Mouse (Mus musculus): Measurements from ENCODE around the gene Fut8. TPM values are rescaled to one million over a fixed set of nuclear protein-coding genes. Genes with fewer than 3 reads are reported as not detected.

Gene Fut8
- polyA plus RNA-seq, 1 experiment from 2014 or later, result 28.0 TPM

GRCm38 (mm10) chr12:77292375-77293258 is 54.7 kb downstream of the Fut8 start:
- Histone ChIP-seq H3K27ac (no peak overlapping the region), H3K4me3 (no peak overlapping the region), H3K36me3 (no peaks in the 10 kb centered on the region), H3K4me2 (replicated peaks) (no peak overlapping the region), H3K9me3 (no peaks in the 10 kb centered on the region), H3K9ac (no peak overlapping the region), H3K27me3 (no peaks in the 10 kb centered on the region), H3K4me1 (0 out of 2 replicates have a peak, but pooled peaks cover 2% of the 10 kb centered on the region)
- WGBS, result 47% methylated on average over 4 of the region's 4 CpGs
- no peak for ATAC-seq (ENCODE audit: low FRiP score, low read depth)

- Histone ChIP-seq H3K4me2 (replicated peaks) (no peak overlapping the region), H3K27ac (no peak overlapping the region), H3K27me3 (no peaks in the 10 kb centered on the region), H3K36me3 (no peaks in the 10 kb centered on the region), H3K9ac (no peak overlapping the region), H3K9me3 (no peaks in the 10 kb centered on the region), H3K4me1 (no peaks in the 10 kb centered on the region), H3K4me3 (no peak overlapping the region)
- no peak for ATAC-seq (ENCODE audit: low FRiP score, low read depth)
- WGBS, result 84% methylated on average over 1 of the region's 1 CpGs
These were observed 58.2 kb downstream of the Fut8 start for GRCm38 (mm10) chr12:77296119-77296518.

- H3K9me3 ChIP-seq, result no peaks in the 10 kb centered on the region
- no peaks in the 10 kb centered on the region for H3K27me3 ChIP-seq
- no peak overlapping the region for H3K4me2 ChIP-seq (replicated peaks)
- H3K27ac ChIP-seq, result no peak overlapping the region
- 75% methylated on average over 4 of the region's 4 CpGs for WGBS
- ATAC-seq (ENCODE audit: low FRiP score, low read depth), result no peak
- no peaks in the 10 kb centered on the region for H3K4me1 ChIP-seq
- H3K4me3 ChIP-seq, result no peak overlapping the region
- no peak overlapping the region for H3K9ac ChIP-seq
- H3K36me3 ChIP-seq, result no peaks in the 10 kb centered on the region
These were observed 59.2 kb downstream of the Fut8 start for GRCm38 (mm10) chr12:77297114-77297513.

- no peak for ATAC-seq (ENCODE audit: low FRiP score, low read depth)
- Histone ChIP-seq H3K9ac (no peak overlapping the region), H3K27ac (no peak overlapping the region), H3K4me1 (no peaks in the 10 kb centered on the region), H3K9me3 (no peaks in the 10 kb centered on the region), H3K36me3 (no peaks in the 10 kb centered on the region), H3K27me3 (no peaks in the 10 kb centered on the region), H3K4me2 (replicated peaks) (no peak overlapping the region), H3K4me3 (no peak overlapping the region)
- 81% methylated on average over 2 of the region's 2 CpGs for WGBS
These were observed 59.9 kb downstream of the Fut8 start for GRCm38 (mm10) chr12:77297858-77298257.

GRCm38 (mm10) chr12:77302011-77302410 is 64.1 kb downstream of the Fut8 start:
- Histone ChIP-seq H3K36me3 (no peaks in the 10 kb centered on the region), H3K4me2 (replicated peaks) (no peak overlapping the region), H3K4me3 (no peak overlapping the region), H3K27me3 (no peaks in the 10 kb centered on the region), H3K9me3 (no peaks in the 10 kb centered on the region), H3K27ac (no peak overlapping the region), H3K4me1 (0 out of 2 replicates have a peak, but pooled peaks cover 3% of the 10 kb centered on the region), H3K9ac (no peak overlapping the region)
- no peak for ATAC-seq (ENCODE audit: low FRiP score, low read depth)
- 98% methylated on average over 1 of the region's 1 CpGs for WGBS

GRCm38 (mm10) chr12:77303367-77303766 is 65.4 kb downstream of the Fut8 start:
- ATAC-seq (ENCODE audit: low FRiP score, low read depth), result no peak

GRCm38 (mm10) chr12:77305502-77305901 is 67.6 kb downstream of the Fut8 start:
- Histone ChIP-seq H3K4me3 (no peak overlapping the region), H3K27ac (no peak overlapping the region), H3K27me3 (no peaks in the 10 kb centered on the region), H3K9ac (no peak overlapping the region), H3K4me1 (peaks cover 7% of the 10 kb centered on the region), H3K9me3 (no peaks in the 10 kb centered on the region), H3K36me3 (no peaks in the 10 kb centered on the region), H3K4me2 (replicated peaks) (no peak overlapping the region)
- ATAC-seq (ENCODE audit: low FRiP score, low read depth), result no peak
- 79% methylated on average over 3 of the region's 3 CpGs for WGBS

More at GRCm38 (mm10) chr12:77303367-77303766, 65.4 kb downstream of the Fut8 start:
- H3K4me3 ChIP-seq, result no peak overlapping the region
- peaks cover 7% of the 10 kb centered on the region for H3K4me1 ChIP-seq
- H3K9me3 ChIP-seq, result no peaks in the 10 kb centered on the region
- H3K27me3 ChIP-seq, result no peaks in the 10 kb centered on the region
- no peaks in the 10 kb centered on the region for H3K36me3 ChIP-seq
- H3K27ac ChIP-seq, result no peak overlapping the region
- H3K4me2 ChIP-seq (replicated peaks), result no peak overlapping the region
- no peak overlapping the region for H3K9ac ChIP-seq

GRCm38 (mm10) chr12:77306759-77307314 is 68.9 kb downstream of the Fut8 start:
- ATAC-seq (ENCODE audit: low FRiP score, low read depth), result no peak
- no peaks in the 10 kb centered on the region for H3K36me3 ChIP-seq
- WGBS, result 31% methylated on average over 3 of the region's 3 CpGs

GRCm38 (mm10) chr12:77309507-77309906 is 71.6 kb downstream of the Fut8 start:
- H3K9me3 ChIP-seq, result no peaks in the 10 kb centered on the region
- H3K27me3 ChIP-seq, result no peaks in the 10 kb centered on the region
- no peak for ATAC-seq (ENCODE audit: low FRiP score, low read depth)
- H3K4me3 ChIP-seq, result no peak overlapping the region
- peaks cover 7% of the 10 kb centered on the region for H3K4me1 ChIP-seq
- H3K36me3 ChIP-seq, result no peaks in the 10 kb centered on the region
- no peak overlapping the region for H3K9ac ChIP-seq
- H3K4me2 ChIP-seq (replicated peaks), result no peak overlapping the region
- H3K27ac ChIP-seq, result no peak overlapping the region

More at GRCm38 (mm10) chr12:77306759-77307314, 68.9 kb downstream of the Fut8 start:
- peaks cover 7% of the 10 kb centered on the region for H3K4me1 ChIP-seq
- no peak overlapping the region for H3K4me3 ChIP-seq
- H3K9ac ChIP-seq, result no peak overlapping the region
- H3K9me3 ChIP-seq, result no peaks in the 10 kb centered on the region
- H3K4me2 ChIP-seq (replicated peaks), result no peak overlapping the region
- no peaks in the 10 kb centered on the region for H3K27me3 ChIP-seq
- no peak overlapping the region for H3K27ac ChIP-seq

- H3K9me3 ChIP-seq, result no peaks in the 10 kb centered on the region
- H3K36me3 ChIP-seq, result no peaks in the 10 kb centered on the region
- H3K4me3 ChIP-seq, result no peak overlapping the region
- H3K4me1 ChIP-seq, result no peaks in the 10 kb centered on the region
- no peak overlapping the region for H3K27ac ChIP-seq
- H3K4me2 ChIP-seq (replicated peaks), result no peak overlapping the region
- no peak for ATAC-seq (ENCODE audit: low FRiP score, low read depth)
- H3K27me3 ChIP-seq, result no peaks in the 10 kb centered on the region
- H3K9ac ChIP-seq, result no peak overlapping the region
These were observed 75.6 kb downstream of the Fut8 start for GRCm38 (mm10) chr12:77313502-77313901.

GRCm38 (mm10) chr12:77324142-77324541 is 86.2 kb downstream of the Fut8 start:
- no peak for ATAC-seq (ENCODE audit: low FRiP score, low read depth)
- 65% methylated on average over 3 of the region's 3 CpGs for WGBS
- H3K4me3 ChIP-seq, result no peak overlapping the region
- no peak overlapping the region for H3K9ac ChIP-seq
- no peaks in the 10 kb centered on the region for H3K9me3 ChIP-seq
- no peaks in the 10 kb centered on the region for H3K36me3 ChIP-seq
- H3K27ac ChIP-seq, result no peak overlapping the region
- H3K27me3 ChIP-seq, result no peaks in the 10 kb centered on the region
- H3K4me2 ChIP-seq (replicated peaks), result no peak overlapping the region
- H3K4me1 ChIP-seq, result no peaks in the 10 kb centered on the region

- H3K4me3 ChIP-seq, result no peak overlapping the region
- no peaks in the 10 kb centered on the region for H3K4me1 ChIP-seq
- H3K36me3 ChIP-seq, result no peaks in the 10 kb centered on the region
- ATAC-seq (ENCODE audit: low FRiP score, low read depth), result no peak
- no peaks in the 10 kb centered on the region for H3K27me3 ChIP-seq
- no peaks in the 10 kb centered on the region for H3K9me3 ChIP-seq
- H3K27ac ChIP-seq, result no peak overlapping the region
- 84% methylated on average over 1 of the region's 1 CpGs for WGBS
- H3K4me2 ChIP-seq (replicated peaks), result no peak overlapping the region
- no peak overlapping the region for H3K9ac ChIP-seq
These were observed 108.6 kb downstream of the Fut8 start for GRCm38 (mm10) chr12:77346521-77346920.

GRCm38 (mm10) chr12:77349543-77349942 is 111.6 kb downstream of the Fut8 start:
- Histone ChIP-seq H3K27me3 (no peaks in the 10 kb centered on the region), H3K27ac (no peak overlapping the region), H3K4me1 (no peaks in the 10 kb centered on the region), H3K9ac (no peak overlapping the region), H3K9me3 (no peaks in the 10 kb centered on the region), H3K36me3 (no peaks in the 10 kb centered on the region), H3K4me2 (replicated peaks) (no peak overlapping the region), H3K4me3 (no peak overlapping the region)
- ATAC-seq (ENCODE audit: low FRiP score, low read depth), result no peak
